Mouse (Mus musculus) spleen, embryonic (tissue): ENCODE results near the gene Dok7.

Source experiments
- CTCF ChIA-PET: fragments of 350-600 bp; sonication (Branson Sonifier 250); formaldehyde crosslinking; loops from one replicate; lab custom pipeline; 2022; lab: Charles Lee

Gene Dok7

GRCm38 (mm10) chr5:35057582-35057981 is 1.0 kb downstream of the Dok7 start:
- CTCF ChIA-PET = no interaction called here

GRCm38 (mm10) chr5:35058216-35058615 is 1.6 kb downstream of the Dok7 start:
- CTCF ChIA-PET = no interaction called here

- CTCF ChIA-PET = no interaction called here
Observed at GRCm38 (mm10) chr5:35060098-35060497, 3.5 kb downstream of the Dok7 start.

- CTCF ChIA-PET = no interaction called here
Observed at GRCm38 (mm10) chr5:35069841-35070240, 13.3 kb downstream of the Dok7 start.

GRCm38 (mm10) chr5:35070314-35070713 is 13.7 kb downstream of the Dok7 start:
- CTCF ChIA-PET = no interaction called here

- CTCF ChIA-PET = no interaction called here
Observed at GRCm38 (mm10) chr5:35070953-35071352, 14.4 kb downstream of the Dok7 start.

- CTCF ChIA-PET = no interaction called here
Observed at GRCm38 (mm10) chr5:35071855-35072254, 15.3 kb downstream of the Dok7 start.

GRCm38 (mm10) chr5:35073235-35073634 is 16.7 kb downstream of the Dok7 start:
- CTCF ChIA-PET = no interaction called here

- CTCF ChIA-PET = no interaction called here
Observed at GRCm38 (mm10) chr5:35073992-35074391, 17.4 kb downstream of the Dok7 start.

- CTCF ChIA-PET = interaction anchor here (0.6 kb wide), 1 partner anchor 11 kb away, joined by 3 read pairs; no protein-coding TSS in a partner anchor
Observed at GRCm38 (mm10) chr5:35076369-35076768, 19.8 kb downstream of the Dok7 start.

GRCm38 (mm10) chr5:35079101-35079500 is 22.5 kb downstream of the Dok7 start:
- CTCF ChIA-PET = no interaction called here

GRCm38 (mm10) chr5:35084913-35085312 is 28.3 kb downstream of the Dok7 start:
- CTCF ChIA-PET = no interaction called here

GRCm38 (mm10) chr5:35088785-35089613 is 32.4 kb downstream of the Dok7 start:
- CTCF ChIA-PET = interaction anchor here (0.7 kb wide), 1 partner anchor 99 kb away, joined by 3 read pairs; no protein-coding TSS in a partner anchor

- CTCF ChIA-PET = no interaction called here
Observed at GRCm38 (mm10) chr5:35089614-35089963, 33.0 kb downstream of the Dok7 start.

- CTCF ChIA-PET = no interaction called here
Observed at GRCm38 (mm10) chr5:35091636-35092035, 35.1 kb downstream of the Dok7 start.

- CTCF ChIA-PET = no interaction called here
Observed at GRCm38 (mm10) chr5:35103086-35103485, 46.5 kb downstream of the Dok7 start.

- CTCF ChIA-PET = no interaction called here
Observed at GRCm38 (mm10) chr5:35103528-35103927, 47.0 kb downstream of the Dok7 start.

- CTCF ChIA-PET = interaction anchor here (0.6 to 0.7 kb wide), 2 partner anchors 9 to 156 kb away, joined by 3 read pairs; no protein-coding TSS in a partner anchor
Observed at GRCm38 (mm10) chr5:35104183-35104959, 47.8 kb downstream of the Dok7 start.

- CTCF ChIA-PET = interaction anchor here (0.6 to 0.7 kb wide), 3 partner anchors 8 to 912 kb away, joined by 3 to 4 read pairs (median 3); no protein-coding TSS in a partner anchor
Observed at GRCm38 (mm10) chr5:35104960-35105921, 48.7 kb downstream of the Dok7 start, which contains the start of gene Lrpap1. Gene Lrpap1, minus strand, starts transcription at chr5:35105766.

GRCm38 (mm10) chr5:35105922-35106298 is 49.3 kb downstream of the Dok7 start:
- CTCF ChIA-PET = interaction anchor here (0.6 kb wide), 1 partner anchor 912 kb away, joined by 4 read pairs; no protein-coding TSS in a partner anchor

GRCm38 (mm10) chr5:35112444-35112843 is 55.9 kb downstream of the Dok7 start:
- CTCF ChIA-PET = no interaction called here
